Mouse (Mus musculus): Measurements from ENCODE around the gene Ucma. TPM values are rescaled to one million over a fixed set of nuclear protein-coding genes. Genes with fewer than 3 reads are reported as not detected.

Gene Ucma
- polyA plus RNA-seq, 1 experiment from 2014 or later, result 0.30 TPM

DNA sequence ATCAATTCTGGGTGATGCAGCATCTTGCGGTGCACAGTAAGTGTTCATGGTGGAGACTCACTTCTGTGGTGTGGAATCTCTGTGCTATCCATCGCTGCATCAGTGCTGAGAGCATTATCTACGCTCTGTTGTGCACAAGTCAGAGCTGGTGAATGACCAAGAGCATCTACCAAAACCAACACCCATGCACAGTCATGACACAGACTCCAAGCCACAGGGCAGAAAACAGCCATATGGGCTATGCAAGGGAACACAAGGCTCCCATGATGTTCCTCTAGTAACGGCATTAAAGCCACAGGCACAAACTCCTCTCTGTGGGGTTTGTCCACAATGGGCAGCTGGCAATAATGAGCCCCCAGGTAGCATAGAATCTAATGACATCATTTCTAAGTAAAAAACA lies 53.9 kb downstream of the Ucma start:
- Histone ChIP-seq H3K4me2 (no peak overlapping the region), H3K4me1 (peaks cover 6% of the 10 kb centered on the region; the same call in 1 of the 2 replicates), H3K27me3 (no peaks in the 10 kb centered on the region), H3K4me3 (no peak overlapping the region), H3K27ac (no peak overlapping the region), H3K36me3 (no peaks in the 10 kb centered on the region), H3K9ac (no peak overlapping the region), H3K9me3 (no peaks in the 10 kb centered on the region)
- no peak for ATAC-seq (ENCODE audit: borderline replicate concordance, extremely low read depth, low FRiP score, low TSS enrichment)
- 90% methylated on average over 4 of the region's 4 CpGs for WGBS

DNA sequence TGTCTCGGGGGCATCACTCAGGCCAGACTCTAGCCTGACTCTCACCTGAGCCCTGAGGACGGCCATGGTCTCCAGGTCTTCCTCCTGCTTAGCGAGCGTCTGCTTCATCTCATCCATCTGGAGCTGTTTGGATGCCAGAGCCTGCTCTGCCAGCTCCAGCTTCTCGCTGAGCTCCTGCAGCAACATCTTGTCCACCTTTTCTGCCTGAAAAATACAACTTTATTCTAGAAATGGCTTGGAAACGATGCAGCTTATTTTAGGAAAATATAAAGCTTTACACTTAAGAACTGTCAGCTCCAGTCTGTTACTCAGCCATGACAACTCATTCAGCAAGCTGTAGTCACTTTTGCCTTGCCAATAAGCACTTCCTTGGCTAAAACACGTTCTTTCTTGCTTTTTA lies 55.3 kb downstream of the Ucma start:
- Histone ChIP-seq H3K27me3 (no peaks in the 10 kb centered on the region), H3K4me2 (no peak overlapping the region), H3K27ac (no peak overlapping the region), H3K4me3 (no peak overlapping the region), H3K9me3 (no peaks in the 10 kb centered on the region), H3K9ac (no peak overlapping the region), H3K36me3 (no peaks in the 10 kb centered on the region), H3K4me1 (peaks cover 6% of the 10 kb centered on the region; the same call in 1 of the 2 replicates)
- 73% methylated on average over 7 of the region's 7 CpGs for WGBS
- ATAC-seq (ENCODE audit: borderline replicate concordance, extremely low read depth, low FRiP score, low TSS enrichment), result no peak

DNA sequence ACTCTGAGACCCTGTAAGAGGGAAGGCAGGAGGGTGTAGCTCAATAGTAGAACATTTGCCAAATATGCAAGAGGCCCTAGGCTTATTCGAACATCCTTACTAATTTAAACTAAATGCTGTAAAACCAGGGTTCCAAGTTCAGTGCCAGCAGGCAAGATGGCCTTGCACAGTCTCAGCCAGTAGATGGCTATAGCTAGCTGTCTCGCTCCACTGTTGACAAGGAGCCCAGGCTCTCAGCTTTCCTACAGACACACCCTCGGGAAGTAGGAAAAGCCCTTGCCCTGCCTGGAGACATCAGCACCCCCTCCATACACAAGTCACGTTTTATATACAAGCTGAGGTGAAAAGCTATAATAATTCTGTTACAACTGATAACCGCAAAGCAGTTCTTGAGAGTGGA lies 56.7 kb downstream of the Ucma start:
- no peak for ATAC-seq (ENCODE audit: borderline replicate concordance, extremely low read depth, low FRiP score, low TSS enrichment)
- H3K4me1 ChIP-seq, result peaks cover 7% of the 10 kb centered on the region
- H3K4me2 ChIP-seq, result no peak overlapping the region
- H3K27me3 ChIP-seq, result no peaks in the 10 kb centered on the region
- no peaks in the 10 kb centered on the region for H3K36me3 ChIP-seq
- 61% methylated on average over 5 of the region's 5 CpGs for WGBS
- H3K27ac ChIP-seq, result no peak overlapping the region
- H3K9ac ChIP-seq, result no peak overlapping the region
- H3K9me3 ChIP-seq, result no peaks in the 10 kb centered on the region
- H3K4me3 ChIP-seq, result no peak overlapping the region

DNA sequence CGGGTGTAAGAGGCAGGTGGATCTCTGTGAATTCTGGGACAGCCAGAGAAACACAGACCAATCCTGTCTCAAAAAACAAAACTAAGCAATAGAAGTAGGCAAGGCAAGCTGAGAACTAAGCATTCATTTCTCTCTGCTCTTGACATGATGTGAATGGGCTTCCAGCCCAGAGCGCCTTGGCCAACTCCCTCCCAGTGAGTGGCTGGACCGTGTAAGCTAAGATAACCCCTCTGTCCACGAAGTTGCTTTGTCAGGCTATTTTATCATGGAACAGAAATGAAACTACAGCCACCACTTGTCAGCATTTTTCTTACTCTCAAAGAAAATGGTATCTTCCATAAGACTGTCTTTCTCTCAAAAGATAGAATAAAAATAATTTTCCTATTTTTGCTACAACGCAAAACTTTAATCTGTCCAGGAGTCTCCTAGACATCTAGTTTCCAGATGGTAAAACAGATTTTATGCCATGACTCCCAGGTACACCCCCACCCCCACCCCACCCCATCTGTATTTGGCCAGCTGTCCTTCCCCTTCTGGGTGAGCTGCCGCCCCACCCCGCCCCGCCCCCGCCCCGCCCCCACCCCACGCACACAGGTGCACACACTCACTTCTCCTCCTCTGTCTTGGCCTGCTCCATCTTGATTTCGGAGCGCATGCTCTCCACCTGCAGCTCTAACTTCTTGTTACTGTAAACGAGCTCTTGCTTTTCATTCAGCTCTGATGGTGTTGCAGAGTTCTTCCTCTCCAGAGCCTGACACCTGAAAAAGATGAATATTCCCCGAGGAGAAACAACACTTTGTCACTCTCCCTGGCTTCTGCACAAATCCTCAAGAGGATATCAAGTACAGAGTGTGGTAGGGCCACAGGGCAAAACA lies 57.9 kb downstream of the Ucma start:
- Histone ChIP-seq H3K9me3 (no peaks in the 10 kb centered on the region), H3K36me3 (no peaks in the 10 kb centered on the region), H3K27ac (no peak overlapping the region), H3K9ac (no peak overlapping the region), H3K4me3 (no peak overlapping the region), H3K27me3 (no peaks in the 10 kb centered on the region), H3K4me1 (peaks cover 12% of the 10 kb centered on the region), H3K4me2 (no peak overlapping the region)
- 47% methylated on average over 15 of the region's 15 CpGs for WGBS
- no peak; the same call in 1 of the 2 replicates for ATAC-seq (ENCODE audit: borderline replicate concordance, extremely low read depth, low FRiP score, low TSS enrichment)

DNA sequence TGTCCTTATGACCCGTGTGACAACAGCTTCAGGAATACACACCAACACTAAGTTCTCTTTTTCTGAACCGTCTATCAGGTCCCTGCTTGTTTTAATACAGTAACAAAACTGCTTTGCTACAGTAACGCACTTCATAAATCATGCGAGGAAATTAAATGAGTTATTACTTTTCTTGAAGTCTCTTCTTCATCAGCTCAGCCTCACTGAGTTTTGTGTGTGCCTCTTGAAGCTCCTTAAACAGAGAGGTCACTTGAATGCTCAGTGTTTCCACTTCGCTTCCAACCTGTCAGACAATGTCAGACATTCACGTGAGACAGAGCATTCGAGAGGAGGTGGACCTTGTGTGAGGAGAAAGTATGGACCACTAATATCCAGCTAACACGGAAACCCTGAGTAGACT lies 58.9 kb downstream of the Ucma start:
- H3K4me2 ChIP-seq, result no peak overlapping the region
- WGBS, result 68% methylated on average over 8 of the region's 8 CpGs
- no peaks in the 10 kb centered on the region for H3K27me3 ChIP-seq
- H3K36me3 ChIP-seq, result no peaks in the 10 kb centered on the region
- no peak overlapping the region for H3K27ac ChIP-seq
- ATAC-seq (ENCODE audit: borderline replicate concordance, extremely low read depth, low FRiP score, low TSS enrichment), result no peak
- no peak overlapping the region for H3K4me3 ChIP-seq
- H3K9me3 ChIP-seq, result no peaks in the 10 kb centered on the region
- H3K4me1 ChIP-seq, result peaks cover 16% of the 10 kb centered on the region
- H3K9ac ChIP-seq, result no peak overlapping the region

DNA sequence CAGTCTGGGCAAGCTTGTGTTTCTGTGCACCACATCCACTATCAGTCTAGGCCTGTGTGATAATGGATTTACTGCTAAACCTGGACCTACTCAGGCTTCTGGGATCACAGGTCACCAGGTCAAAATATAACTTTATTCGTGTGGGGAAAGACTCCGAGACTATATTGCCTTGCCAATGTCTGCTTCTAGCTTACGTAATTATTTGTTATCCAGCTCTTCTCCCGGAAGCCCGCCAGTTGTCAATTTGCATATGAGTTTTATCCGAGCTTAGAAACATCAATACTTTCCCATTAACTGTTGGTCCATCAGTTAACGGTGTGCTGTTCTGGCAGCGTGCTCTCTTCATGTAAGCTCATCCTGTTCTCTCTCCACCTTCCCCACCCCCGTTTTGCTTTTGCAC lies 59.3 kb downstream of the Ucma start:
- no peaks in the 10 kb centered on the region for H3K9me3 ChIP-seq
- no peak overlapping the region for H3K4me3 ChIP-seq
- 82% methylated on average over 9 of the region's 9 CpGs for WGBS
- no peak for ATAC-seq (ENCODE audit: borderline replicate concordance, extremely low read depth, low FRiP score, low TSS enrichment)
- no peaks in the 10 kb centered on the region for H3K27me3 ChIP-seq
- H3K27ac ChIP-seq, result no peak overlapping the region
- no peak overlapping the region for H3K4me2 ChIP-seq
- H3K4me1 ChIP-seq, result peaks cover 16% of the 10 kb centered on the region
- H3K9ac ChIP-seq, result no peak overlapping the region
- no peaks in the 10 kb centered on the region for H3K36me3 ChIP-seq

Other genes with a start within 250 kb of the Ucma start
- gene Sephs1, start 94.6 kb upstream of the Ucma start, polyA plus RNA-seq (2015; fragmentation: Nextera tagmentation; extraction: Ambion mirVana), result 95.8 and 98.8 TPM in 2 replicates
- gene Phyh, start 57.1 kb upstream of the Ucma start, polyA plus RNA-seq (2015; fragmentation: Nextera tagmentation; extraction: Ambion mirVana), result 69.7 and 75.5 TPM in 2 replicates
- 37.0 and 37.8 TPM in 2 replicates for gene Mcm10, start 36.7 kb downstream of the Ucma start, polyA plus RNA-seq (2015; fragmentation: Nextera tagmentation; extraction: Ambion mirVana)
- 9.6 and 10.5 TPM in 2 replicates for gene Optn, start 87.9 kb downstream of the Ucma start, polyA plus RNA-seq (2015; fragmentation: Nextera tagmentation; extraction: Ambion mirVana)
- gene Ccdc3, start 161.7 kb downstream of the Ucma start, polyA plus RNA-seq (2015; fragmentation: Nextera tagmentation; extraction: Ambion mirVana), result 2.2 and 2.7 TPM in 2 replicates

Data from lung, embryonic 15.5 days (tissue).